Comparison of ENCODE assay signal across 18 mouse cellular contexts in genomic region chr11:52275774-52276555, GRCm38 (mm10). TPM values are rescaled to one million over a fixed set of nuclear protein-coding genes. Genes with fewer than 3 reads are reported as not detected.
DNase-seq lines count a peak whose midpoint lies in the region; ATAC-seq lines count a peak whose summit lies in the region.
"Had no signal": no experiment of that assay in that cellular context is flagged by ENCODE, and none has a peak within 500 bp of the region (broad histone marks: within the 10 kb centered on the region; RNA-seq: fewer than 3 reads in every experiment).

No protein-coding gene starts in this region.

- ATAC-seq in heart, embryonic 11.5 days (replicated peaks; ENCODE audit: insufficient number of reproducible peaks, low FRiP score, low TSS enrichment): no peak
- ATAC-seq in limb, embryonic 12.5 days (ENCODE audit: insufficient number of reproducible peaks, insufficient read depth, low FRiP score, low TSS enrichment, low read depth): no peak
- peak; percentile 1 for ATAC-seq in CD4-positive, CD25-positive, alpha-beta regulatory T cell, adult 4 months
- no peak for ATAC-seq in kidney, embryonic 16.5 days (ENCODE audit: low FRiP score, low TSS enrichment)
- ATAC-seq: forebrain, embryonic 16.5 days; midbrain, embryonic 15.5 days had no signal

- no peaks in the 10 kb centered on the region for H3K27me3 ChIP-seq in heart, embryonic 11.5 days (ENCODE audit: control insufficient read depth, insufficient read depth, low read length)
- H3K27me3 ChIP-seq in limb, embryonic 12.5 days: no peaks in the 10 kb centered on the region
- H3K27me3 ChIP-seq in limb, embryonic 10.5 days (ENCODE audit: low read depth, poor library complexity, severe bottlenecking): no peaks in the 10 kb centered on the region
- no peaks in the 10 kb centered on the region for H3K27me3 ChIP-seq in kidney, embryonic 16.5 days (ENCODE audit: insufficient read depth, low read length)
- H3K27me3 ChIP-seq: neural tube, embryonic 12.5 days; stomach, embryonic 15.5 days had no signal

- 72% methylated on average over 9 of the region's 9 CpGs for WGBS in heart, embryonic 11.5 days (ENCODE audit: insufficient replicate concordance)
- WGBS in limb, embryonic 12.5 days: 90% methylated on average over 9 of the region's 9 CpGs
- 86% methylated on average over 9 of the region's 9 CpGs for WGBS in limb, embryonic 10.5 days
- WGBS in kidney, embryonic 16.5 days: 79% methylated on average over 9 of the region's 9 CpGs

- no peak for DNase-seq in heart, adult 11 months
- DNase-seq in limb, embryonic 10.5 days (ENCODE audit: low spot score): no peak
- peak; percentile 50 for DNase-seq in adrenal gland, postnatal 25 days
- DNase-seq in kidney, adult 18-20 months: no peak
- DNase-seq: B cell, adult 2 months; cerebellum, postnatal 10 days; gastrocnemius, postnatal 10 days; kidney, postnatal 14 days; lung, adult 2 months had no signal

- H3K36me3 ChIP-seq in heart, embryonic 11.5 days (ENCODE audit: control insufficient read depth, insufficient read depth, low read length): no peaks in the 10 kb centered on the region
- H3K36me3 ChIP-seq in limb, embryonic 12.5 days: peaks cover 5% of the 10 kb centered on the region; the same call in 1 of the 2 replicates
- H3K36me3 ChIP-seq in limb, embryonic 10.5 days: peaks cover 62% of the 10 kb centered on the region
- no peaks in the 10 kb centered on the region for H3K36me3 ChIP-seq in kidney, embryonic 16.5 days (ENCODE audit: insufficient read depth, low read length)
- H3K36me3 ChIP-seq: midbrain, embryonic 15.5 days; neural tube, embryonic 12.5 days; stomach, embryonic 15.5 days had no signal

- H3K4me3 ChIP-seq in heart, embryonic 11.5 days (ENCODE audit: low read depth, low read length): no peak overlapping the region
- no peak overlapping the region for H3K4me3 ChIP-seq in limb, embryonic 12.5 days (replicated peaks)
- H3K4me3 ChIP-seq in limb, embryonic 10.5 days: no peak overlapping the region
- no peak overlapping the region for H3K4me3 ChIP-seq in kidney, embryonic 16.5 days (ENCODE audit: low read length)
- H3K4me3 ChIP-seq: limb, embryonic 15.5 days; midbrain, embryonic 15.5 days; neural tube, embryonic 12.5 days; stomach, embryonic 15.5 days had no signal

- H3K27ac ChIP-seq in heart, embryonic 11.5 days (ENCODE audit: low read depth, low read length): no peak overlapping the region
- H3K27ac ChIP-seq in limb, embryonic 12.5 days: no peak overlapping the region
- H3K27ac ChIP-seq in limb, embryonic 10.5 days: no peak overlapping the region
- no peak overlapping the region for H3K27ac ChIP-seq in kidney, embryonic 16.5 days (ENCODE audit: low read length)
- H3K27ac ChIP-seq: limb, embryonic 15.5 days; midbrain, embryonic 15.5 days; neural tube, embryonic 12.5 days; stomach, embryonic 15.5 days had no signal

- no peak overlapping the region for H3K4me2 ChIP-seq in heart, embryonic 11.5 days
- H3K4me2 ChIP-seq in limb, embryonic 12.5 days: no peak overlapping the region
- no peak overlapping the region for H3K4me2 ChIP-seq in kidney, embryonic 16.5 days (replicated peaks; ENCODE audit: low read depth, low read length)
- H3K4me2 ChIP-seq: limb, embryonic 15.5 days; midbrain, embryonic 15.5 days; neural tube, embryonic 12.5 days; stomach, embryonic 15.5 days had no signal

- 0 out of 2 replicates have a peak overlapping the region, but pooled peaks have one; percentile 36 for H3K9ac ChIP-seq in heart, embryonic 11.5 days (ENCODE audit: low read depth, low read length)
- 0 out of 2 replicates have a peak overlapping the region, but pooled peaks have one; percentile 18 for H3K9ac ChIP-seq in limb, embryonic 12.5 days (replicated peaks)
- H3K9ac ChIP-seq in kidney, embryonic 16.5 days (replicated peaks; ENCODE audit: low read length): no peak overlapping the region
- H3K9ac ChIP-seq: limb, embryonic 15.5 days; midbrain, embryonic 15.5 days; neural tube, embryonic 12.5 days; stomach, embryonic 15.5 days had no signal

- no peaks in the 10 kb centered on the region for H3K9me3 ChIP-seq in heart, embryonic 11.5 days (replicated peaks; ENCODE audit: control insufficient read depth, low read length)
- no peaks in the 10 kb centered on the region for H3K9me3 ChIP-seq in limb, embryonic 12.5 days
- H3K9me3 ChIP-seq in limb, embryonic 10.5 days (replicated peaks): no peaks in the 10 kb centered on the region
- H3K9me3 ChIP-seq in kidney, embryonic 16.5 days (ENCODE audit: low read length): no peaks in the 10 kb centered on the region
- H3K9me3 ChIP-seq: limb, embryonic 15.5 days; midbrain, embryonic 15.5 days; neural tube, embryonic 12.5 days; stomach, embryonic 15.5 days had no signal

- H3K4me1 ChIP-seq in heart, embryonic 11.5 days (ENCODE audit: control insufficient read depth, insufficient read depth, low read length): peaks cover 35% of the 10 kb centered on the region
- peaks cover 18% of the 10 kb centered on the region for H3K4me1 ChIP-seq in limb, embryonic 12.5 days (replicated peaks)
- H3K4me1 ChIP-seq in limb, embryonic 10.5 days: peaks cover 35% of the 10 kb centered on the region
- H3K4me1 ChIP-seq in kidney, embryonic 16.5 days (ENCODE audit: insufficient read depth, low read length): peaks cover 21% of the 10 kb centered on the region; the same call in 1 of the 2 replicates
- H3K4me1 ChIP-seq: midbrain, embryonic 15.5 days had no signal

RNA-seq across cellular contexts. Expression of gene Tcf7, which starts 6.8 kb away (rescaled TPM):
- 5.3 and 5.5 TPM in 2 replicates for polyA plus RNA-seq in heart, embryonic 11.5 days (2014; fragmentation: Nextera tagmentation; extraction: Ambion mirVana)
- 12.6 and 13.7 TPM in 2 replicates for polyA plus RNA-seq in limb, embryonic 12.5 days (2016; fragmentation: Nextera tagmentation; extraction: Ambion mirVana)
- 24.4 and 41.7 TPM in 2 replicates for polyA plus RNA-seq in limb, embryonic 10.5 days (2016; fragmentation: Nextera tagmentation; extraction: Ambion mirVana)
- polyA plus RNA-seq in CD4-positive, CD25-positive, alpha-beta regulatory T cell, adult 4 months (2017; shearing (Covaris generic)): 100 to 1,000 TPM; 246 to 283 TPM
- total RNA-seq in adrenal gland, postnatal 25 days (2021): 38.8 and 41.3 TPM in 2 replicates
- polyA plus RNA-seq in kidney, embryonic 16.5 days (2015; fragmentation: Nextera tagmentation; extraction: Ambion mirVana): 5.6 and 7.1 TPM in 2 replicates

RNA-seq across cellular contexts. Expression of gene Skp1a, which starts 44.2 kb away (rescaled TPM):
- 506 and 537 TPM in 2 replicates for polyA plus RNA-seq in heart, embryonic 11.5 days (2014; fragmentation: Nextera tagmentation; extraction: Ambion mirVana)
- polyA plus RNA-seq in limb, embryonic 12.5 days (2016; fragmentation: Nextera tagmentation; extraction: Ambion mirVana): 871 and 976 TPM in 2 replicates
- polyA plus RNA-seq in limb, embryonic 10.5 days (2016; fragmentation: Nextera tagmentation; extraction: Ambion mirVana): 876 and 900 TPM in 2 replicates
- 100 to 1,000 TPM; 212 to 326 TPM for polyA plus RNA-seq in CD4-positive, CD25-positive, alpha-beta regulatory T cell, adult 4 months (2017; shearing (Covaris generic))
- 448 and 476 TPM in 2 replicates for total RNA-seq in adrenal gland, postnatal 25 days (2021)
- 742 and 792 TPM in 2 replicates for polyA plus RNA-seq in kidney, embryonic 16.5 days (2015; fragmentation: Nextera tagmentation; extraction: Ambion mirVana)
